Mouse (Mus musculus) cerebellum, postnatal 10 days (tissue): ENCODE data around the gene Thop1.
"Not testable (repeated sequence)": the region's sequence is repeated elsewhere in the genome, so short reads cannot be mapped to it uniquely, and the experiment has no call there.

Experiments
- DNase-seq, 2 experiments: peaks; one replicate each; pipeline ENCODE4 v3.0.0; 2021; ENCODE audit warnings: mixed read lengths in 2 of 2

Gene Thop1

GRCm38 (mm10) chr10:81069836-81070235, at the start of gene Thop1:
Gene Thop1 (plus strand): TSS chr10:81070035.
- DNase-seq = peak; percentile 97 to 99

- DNase-seq = no peak
These were observed 49.6 kb upstream of the Thop1 start for GRCm38 (mm10) chr10:81020207-81020606.

- DNase-seq = no peak
These were observed 48.2 kb upstream of the Thop1 start for GRCm38 (mm10) chr10:81021547-81022110.

GRCm38 (mm10) chr10:81022744-81023143, 47.1 kb upstream of the Thop1 start:
- DNase-seq = peak in 1 of 2 experiments; percentile 52

GRCm38 (mm10) chr10:81024346-81024937, 45.4 kb upstream of the Thop1 start:
- DNase-seq = no peak

- DNase-seq = peak; percentile 63
These were observed 44.7 kb upstream of the Thop1 start for GRCm38 (mm10) chr10:81025047-81025621.

- no peak for DNase-seq
These were observed 44.1 kb upstream of the Thop1 start, which contains the start of gene Diras1 for GRCm38 (mm10) chr10:81025639-81026275. Gene Diras1 (minus strand): TSS chr10:81025662.

GRCm38 (mm10) chr10:81026857-81027256, 43.0 kb upstream of the Thop1 start:
- no peak for DNase-seq

GRCm38 (mm10) chr10:81027331-81027730, 42.5 kb upstream of the Thop1 start:
- DNase-seq = peak; percentile 46 to 53

- no peak for DNase-seq
These were observed 41.6 kb upstream of the Thop1 start for GRCm38 (mm10) chr10:81028219-81028618.

GRCm38 (mm10) chr10:81029031-81029430, 40.8 kb upstream of the Thop1 start:
- peak in 1 of 2 experiments; percentile 47 for DNase-seq

GRCm38 (mm10) chr10:81033586-81033985, 36.2 kb upstream of the Thop1 start:
- no peak for DNase-seq

GRCm38 (mm10) chr10:81036251-81036650, 33.6 kb upstream of the Thop1 start:
- peak; percentile 54 to 67 for DNase-seq

GRCm38 (mm10) chr10:81036988-81037580, 32.8 kb upstream of the Thop1 start, which contains the start of gene Slc39a3:
Gene Slc39a3 (minus strand): TSS chr10:81037426.
- DNase-seq = peak; percentile 99 to 100

GRCm38 (mm10) chr10:81041458-81042175, 28.2 kb upstream of the Thop1 start:
- peak; percentile 84 to 88 for DNase-seq

- not testable (repeated sequence) for DNase-seq
These were observed 24.6 kb upstream of the Thop1 start for GRCm38 (mm10) chr10:81045246-81045645.

GRCm38 (mm10) chr10:81050645-81051044, 19.2 kb upstream of the Thop1 start:
- peak; percentile 47 for DNase-seq

GRCm38 (mm10) chr10:81051133-81051532, 18.7 kb upstream of the Thop1 start:
- no peak for DNase-seq

GRCm38 (mm10) chr10:81052577-81052976, 17.3 kb upstream of the Thop1 start:
- DNase-seq = no peak

GRCm38 (mm10) chr10:81055169-81055568, 14.7 kb upstream of the Thop1 start:
- no peak for DNase-seq

- DNase-seq = not testable (repeated sequence)
These were observed 14.0 kb upstream of the Thop1 start for GRCm38 (mm10) chr10:81055802-81056340.
